Mouse (Mus musculus) forebrain, postnatal 0 days (tissue): ENCODE data around the gene Slc8a2. TPM values are rescaled to one million over a fixed set of nuclear protein-coding genes. Genes with fewer than 3 reads are reported as not detected.

Experiments
- ATAC-seq: fragments of 200-750 bp; cut with Nextera tagmentation; 2 replicates; pipeline ENCODE4 v1.8.0; 2017; ENCODE audit warnings: mild to moderate bottlenecking, moderate library complexity
- DNase-seq: peaks from one replicate; pipeline ENCODE4 v3.0.0-alpha.2; 2015
- H3K27ac ChIP-seq: fragments of 300-500 bp; sonication (generic); 2 replicates; pipeline ENCODE4 v1.5.1; 2014; ENCODE audit warnings: low read depth, mild to moderate bottlenecking, antibody characterized with exemption, low read length, moderate library complexity, mixed read lengths
- H3K27me3 ChIP-seq: fragments of 300-500 bp; sonication (generic); 2 replicates; pipeline ENCODE4 v1.6.1; 2014; ENCODE audit warnings: mild to moderate bottlenecking, low read length, mixed read lengths; ENCODE audit not compliant: insufficient read depth
- H3K36me3 ChIP-seq: fragments of 300-500 bp; sonication (generic); 2 replicates; pipeline ENCODE4 v1.6.1; 2014; ENCODE audit warnings: mild to moderate bottlenecking, moderate library complexity; ENCODE audit not compliant: insufficient read depth
- H3K4me1 ChIP-seq: fragments of 300-500 bp; sonication (generic); 2 replicates; pipeline ENCODE4 v1.6.1; 2014; ENCODE audit warnings: antibody characterized with exemption; ENCODE audit not compliant: insufficient read depth
- H3K4me2 ChIP-seq: fragments of 300-500 bp; sonication (generic); 2 replicates; pipeline ENCODE4 v1.6.1; 2014; ENCODE audit warnings: low read depth, mild to moderate bottlenecking, moderate library complexity
- H3K4me3 ChIP-seq: fragments of 300-500 bp; sonication (generic); 2 replicates; pipeline ENCODE4 v1.5.1; 2014; ENCODE audit warnings: low read depth, low read length, mixed read lengths
- H3K9ac ChIP-seq: fragments of 300-500 bp; sonication (generic); 2 replicates; pipeline ENCODE4 v1.6.1; 2014; ENCODE audit warnings: mild to moderate bottlenecking
- H3K9me3 ChIP-seq: fragments of 300-500 bp; sonication (generic); 2 replicates; pipeline ENCODE4 v1.6.1; 2016; ENCODE audit warnings: low read length
- CTCF ChIP-seq: sonication (generic); IDR thresholded peaks from 2 replicates; pipeline ENCODE4 v1.5.1; 2016; ENCODE audit warnings: antibody characterized with exemption, control low read depth, low read depth
- WGBS: fragments of 180-500 bp; shearing (Covaris S2); extraction: QIAGEN DNeasy Blood & Tissue Kit; methylation state at CpG from one replicate; pipeline ENCODE4 v1.1.7; 2014; 5-methylcytosine and 5-hydroxymethylcytosine counted together
- polyA plus RNA-seq: library from polyadenylated mRNA; unstranded; fragments of >200 nt; fragmentation: Nextera tagmentation; extraction: Ambion mirVana; gene quantifications from 2 replicates; pipeline ENCODE4 v1.2.1, GENCODE M21; 2015
- total RNA-seq: library from RNA; depleted of rRNA; stranded (reverse); fragments of >200 nt; gene quantifications from 2 replicates; pipeline ENCODE4 v1.2.3, GENCODE M21; 2014; rRNA removed

The Slc8a2 gene
- total RNA-seq: 52.4 and 55.8 TPM in 2 replicates
- polyA plus RNA-seq: 0.77 and 0.99 TPM in 2 replicates

- Histone ChIP-seq H3K4me3 (peak within 1 kb of the TSS; percentile 61), H3K36me3 (peaks cover 16% of the 10 kb centered on the region; the same call in 1 of the 2 replicates), H3K9ac (peak within 1 kb of the TSS; percentile 70), H3K9me3 (no peaks in the 10 kb centered on the region), H3K4me2 (peak within 1 kb of the TSS; percentile 76), H3K27me3 (no peaks in the 10 kb centered on the region), H3K27ac (peak within 1 kb of the TSS; percentile 62), H3K4me1 (peaks cover 20% of the 10 kb centered on the region)
- ATAC-seq: peak; percentile 88
- 3% methylated on average over 12 of the region's 12 CpGs for WGBS
- DNase-seq: peak; percentile 92
- peak; percentile 10; the same call in 1 of the 2 replicates for TF ChIP-seq CTCF
Observed at GRCm38 (mm10) chr7:16129421-16129845, at the start of gene Slc8a2. Gene Slc8a2 (plus strand): TSS chr7:16129826.

GRCm38 (mm10) chr7:16079947-16080346 is 49.7 kb upstream of the Slc8a2 start:
- no peaks in the 10 kb centered on the region for H3K9me3 ChIP-seq
- no peaks in the 10 kb centered on the region; the same call in 1 of the 2 replicates for H3K27me3 ChIP-seq
- no peak for ATAC-seq
- no peak for DNase-seq
- no peak for TF ChIP-seq CTCF
- H3K4me1 ChIP-seq: no peaks in the 10 kb centered on the region
- H3K27ac ChIP-seq: no peak overlapping the region
- no peak overlapping the region for H3K4me3 ChIP-seq
- H3K9ac ChIP-seq: no peak overlapping the region
- 42% methylated on average over 1 of the region's 1 CpGs for WGBS
- H3K4me2 ChIP-seq: no peak overlapping the region
- H3K36me3 ChIP-seq: no peaks in the 10 kb centered on the region

DNA sequence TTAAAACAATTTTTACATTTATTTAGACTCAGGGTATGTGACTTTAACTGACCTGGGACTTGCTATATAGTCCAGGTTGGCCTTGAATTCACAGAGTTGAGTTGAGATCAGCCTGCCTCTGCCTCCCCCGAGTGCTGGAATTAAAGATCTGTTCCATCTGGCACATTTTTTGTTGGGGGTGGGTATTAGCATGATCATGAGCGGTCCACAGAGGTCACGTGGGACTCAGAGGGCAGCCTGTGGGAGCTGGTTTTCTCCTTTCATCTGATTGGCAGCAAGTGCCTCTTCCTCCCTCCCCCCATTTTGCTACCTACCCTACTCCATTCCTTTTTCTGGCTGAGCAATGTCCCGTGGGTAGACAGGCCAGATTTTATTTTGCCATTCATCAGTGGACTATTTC is 49.0 kb upstream of the Slc8a2 start:
- Histone ChIP-seq H3K36me3 (no peaks in the 10 kb centered on the region), H3K9me3 (no peaks in the 10 kb centered on the region), H3K4me3 (no peak overlapping the region), H3K27me3 (no peaks in the 10 kb centered on the region; the same call in 1 of the 2 replicates), H3K27ac (no peak overlapping the region), H3K4me2 (no peak overlapping the region), H3K9ac (no peak overlapping the region), H3K4me1 (no peaks in the 10 kb centered on the region)
- ATAC-seq: no peak
- 74% methylated on average over 4 of the region's 4 CpGs for WGBS
- DNase-seq: no peak
- no peak for TF ChIP-seq CTCF

DNA sequence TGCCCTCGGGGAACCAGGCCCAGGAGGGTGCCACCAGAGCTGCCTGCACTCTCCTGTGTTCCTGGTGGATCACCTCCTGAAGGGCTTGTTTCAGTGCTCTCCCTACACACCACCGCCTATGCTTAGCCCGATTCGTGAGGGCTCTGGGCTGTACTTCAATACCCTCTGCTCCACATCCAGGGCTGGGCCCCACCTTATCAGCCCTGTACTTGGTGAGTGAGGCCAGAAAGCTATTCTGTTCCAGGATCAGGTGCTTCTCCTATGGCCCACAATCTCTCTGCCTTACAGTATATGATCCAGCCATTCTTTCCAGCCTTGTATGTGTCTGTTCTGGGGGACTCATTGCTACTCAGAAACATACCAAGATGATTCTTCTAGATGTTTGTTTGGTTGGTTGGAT is 46.3 kb upstream of the Slc8a2 start:
- TF ChIP-seq CTCF: no peak
- Histone ChIP-seq H3K27ac (no peak overlapping the region), H3K4me3 (no peak overlapping the region), H3K9ac (no peak overlapping the region), H3K9me3 (no peaks in the 10 kb centered on the region), H3K4me2 (no peak overlapping the region), H3K36me3 (no peaks in the 10 kb centered on the region), H3K4me1 (no peaks in the 10 kb centered on the region), H3K27me3 (peaks cover 3% of the 10 kb centered on the region; the same call in 1 of the 2 replicates)
- 66% methylated on average over 4 of the region's 4 CpGs for WGBS
- no peak for ATAC-seq
- DNase-seq: no peak

DNA sequence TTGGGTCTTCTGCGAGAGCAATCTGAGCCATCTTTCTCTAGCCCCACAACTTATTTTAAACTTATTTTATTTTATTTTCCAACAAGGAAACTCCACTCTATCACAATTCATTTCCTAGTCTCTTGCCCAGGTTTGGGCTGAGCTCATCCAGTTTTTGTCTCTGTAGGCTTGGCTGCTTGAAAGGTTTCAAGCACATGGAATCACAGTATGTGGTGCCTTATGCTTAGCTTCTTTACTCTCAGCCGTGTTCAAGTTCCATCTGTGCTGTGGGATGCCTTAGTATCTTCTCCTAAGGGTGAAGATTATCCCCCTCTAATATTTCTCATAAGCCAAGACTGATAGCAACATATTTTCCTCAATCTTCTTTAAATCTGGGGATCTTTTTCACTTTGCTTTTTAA is 42.0 kb upstream of the Slc8a2 start:
- no peak overlapping the region for H3K9ac ChIP-seq
- H3K36me3 ChIP-seq: no peaks in the 10 kb centered on the region
- H3K4me2 ChIP-seq: no peak overlapping the region
- 67% methylated on average over 2 of the region's 2 CpGs for WGBS
- H3K9me3 ChIP-seq: no peaks in the 10 kb centered on the region
- peaks cover 3% of the 10 kb centered on the region; the same call in 1 of the 2 replicates for H3K27me3 ChIP-seq
- no peak overlapping the region for H3K27ac ChIP-seq
- ATAC-seq (no peak; the same call in 1 of the 2 replicates), DNase-seq (peak; percentile 23)
- no peak for TF ChIP-seq CTCF
- no peaks in the 10 kb centered on the region for H3K4me1 ChIP-seq
- no peak overlapping the region for H3K4me3 ChIP-seq

DNA sequence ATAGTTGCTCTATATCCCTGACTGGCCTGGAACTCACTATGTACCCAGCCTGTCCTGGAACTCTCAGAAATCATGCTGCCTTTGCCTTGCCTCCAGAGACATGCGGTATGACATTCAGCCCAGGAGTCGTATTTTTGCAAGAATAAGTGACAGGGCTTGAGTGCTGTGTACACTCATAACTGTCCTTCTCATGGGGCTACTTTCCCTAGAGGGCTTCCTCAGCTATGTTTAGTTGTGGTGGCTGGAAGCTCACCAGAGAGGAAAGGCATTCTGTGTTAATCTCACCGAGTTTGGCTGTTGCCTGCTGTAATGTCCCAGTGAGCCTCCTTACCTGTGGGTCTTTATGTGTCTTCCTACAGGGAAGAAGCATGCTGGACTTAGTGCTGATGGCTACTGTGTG is 35.0 kb upstream of the Slc8a2 start:
- no peak overlapping the region for H3K4me3 ChIP-seq
- no peaks in the 10 kb centered on the region for H3K36me3 ChIP-seq
- peaks cover 7% of the 10 kb centered on the region for H3K4me1 ChIP-seq
- no peak for TF ChIP-seq CTCF
- DNase-seq (no peak), ATAC-seq (no peak)
- H3K4me2 ChIP-seq: no peak overlapping the region
- no peaks in the 10 kb centered on the region for H3K9me3 ChIP-seq
- no peaks in the 10 kb centered on the region; the same call in 1 of the 2 replicates for H3K27me3 ChIP-seq
- no peak overlapping the region for H3K27ac ChIP-seq
- WGBS: 77% methylated on average over 3 of the region's 3 CpGs
- H3K9ac ChIP-seq: no peak overlapping the region

- peak within 1 kb of the TSS; percentile 76 for H3K4me3 ChIP-seq
- peak; percentile 100 for DNase-seq
- H3K27me3 ChIP-seq: no peaks in the 10 kb centered on the region
- peak within 1 kb of the TSS; percentile 87 for H3K9ac ChIP-seq
- peak; percentile 81 for TF ChIP-seq CTCF
- peak; percentile 97 for ATAC-seq
- WGBS: 2% methylated on average over 68 of the region's 68 CpGs
- H3K36me3 ChIP-seq: 0 out of 2 replicates have a peak, but pooled peaks cover 14% of the 10 kb centered on the region
- peaks cover 14% of the 10 kb centered on the region for H3K4me1 ChIP-seq
- H3K27ac ChIP-seq: peak within 1 kb of the TSS; percentile 83
- H3K9me3 ChIP-seq: no peaks in the 10 kb centered on the region
- H3K4me2 ChIP-seq: peak within 1 kb of the TSS; percentile 76
Observed at GRCm38 (mm10) chr7:16098021-16099017, 31.3 kb upstream of the Slc8a2 start, which contains the start of gene Napa. Gene Napa (plus strand): TSS chr7:16098458.
